Comparison of ENCODE assay signal across 15 mouse cellular contexts in the genomic region with DNA sequence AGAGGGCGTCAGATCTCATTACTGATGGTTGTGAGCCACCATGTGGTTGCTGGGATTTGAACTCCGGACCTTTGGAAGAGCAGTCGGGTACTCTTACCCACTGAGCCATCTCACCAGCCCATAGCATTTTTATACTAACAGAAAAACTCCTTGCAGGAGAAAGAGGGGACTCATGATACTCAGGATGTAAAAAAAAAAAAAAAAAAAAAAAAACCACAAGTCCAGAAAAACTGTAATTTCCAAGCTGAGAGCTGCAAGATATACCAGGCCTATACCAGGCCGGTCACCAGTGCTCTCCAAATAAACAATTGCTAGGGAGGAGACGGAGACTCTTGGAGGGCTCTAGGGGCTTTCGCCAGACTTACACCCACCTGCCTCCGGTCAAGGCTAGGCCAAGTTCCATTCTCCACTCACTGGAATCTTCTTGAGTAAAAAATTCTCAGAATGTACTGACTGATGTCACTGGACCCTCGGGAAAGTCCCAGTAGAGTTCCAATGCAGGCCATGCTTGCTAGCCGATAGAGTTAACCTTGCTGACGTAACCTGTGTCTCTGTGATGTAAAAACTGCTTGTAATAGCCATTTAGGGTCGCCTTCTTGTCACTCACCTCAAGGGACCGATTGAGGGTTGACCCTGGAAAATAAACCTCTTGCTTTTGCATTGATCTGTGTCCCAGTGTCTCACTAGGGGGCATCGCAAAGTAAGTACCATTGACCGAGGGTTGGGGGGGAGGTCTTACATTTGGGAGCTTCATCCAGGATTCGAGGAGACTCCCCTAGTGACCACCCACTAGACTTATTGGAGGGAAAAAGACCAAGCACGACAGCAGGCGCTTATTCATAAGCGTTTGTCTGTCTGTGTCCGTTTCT. TPM values are rescaled to one million over a fixed set of nuclear protein-coding genes. Genes with fewer than 3 reads are reported as not detected.
DNase-seq lines count a peak whose midpoint lies in the region; ATAC-seq and TF ChIP-seq lines count a peak whose summit lies in the region.
"Had no signal": no experiment of that assay in that cellular context is flagged by ENCODE, and none has a peak within 500 bp of the region (broad histone marks: within the 10 kb centered on the region; RNA-seq: fewer than 3 reads in every experiment).

No protein-coding gene starts in this region.

- no peaks in the 10 kb centered on the region for H3K27me3 ChIP-seq in spleen, adult 2 months (ENCODE audit: control insufficient read depth, insufficient read depth, low read length)
- H3K27me3 ChIP-seq in G1E (ENCODE audit: insufficient read depth, low read length), result no peaks in the 10 kb centered on the region
- H3K27me3 ChIP-seq in embryonic facial prominence, embryonic 10.5 days (replicated peaks; ENCODE audit: low read depth, poor library complexity, severe bottlenecking), result peaks cover 51% of the 10 kb centered on the region
- H3K27me3 ChIP-seq: heart, embryonic 15.5 days had no signal

- no peak for TF ChIP-seq POLR2A in spleen, adult 2 months (IDR thresholded peaks at IDR 0.05; ENCODE audit: low read depth, low read length)

- H3K27ac ChIP-seq in spleen, adult 2 months (ENCODE audit: insufficient read depth, low read length), result no peak overlapping the region
- no peak overlapping the region for H3K27ac ChIP-seq in embryonic facial prominence, embryonic 10.5 days (replicated peaks)
- H3K27ac ChIP-seq: heart, embryonic 15.5 days; hindbrain, embryonic 12.5 days; limb, embryonic 10.5 days had no signal

- no peaks in the 10 kb centered on the region for H3K9me3 ChIP-seq in G1E (replicated peaks)
- no peaks in the 10 kb centered on the region for H3K9me3 ChIP-seq in embryonic facial prominence, embryonic 10.5 days
- H3K9me3 ChIP-seq: heart, embryonic 15.5 days; hindbrain, embryonic 12.5 days; limb, embryonic 10.5 days had no signal

- no peak for DNase-seq in spleen, adult 2 months (ENCODE audit: low read depth in 1 of 2, low spot score in 2 of 2)
- no peak for DNase-seq in spleen, postnatal 10 days (ENCODE audit: low spot score in 2 of 2)
- no peak for DNase-seq in G1E (ENCODE audit: low spot score)
- no peak for DNase-seq in adrenal gland, postnatal 36 days
- DNase-seq in embryonic facial prominence, embryonic 10.5 days (ENCODE audit: low spot score), result no peak
- no peak for DNase-seq in frontal cortex, adult 2 months (ENCODE audit: extremely low spot score in 1 of 2, low spot score in 1 of 2)
- DNase-seq: cerebellum, adult 9-10 months; kidney, adult 18-20 months; kidney, postnatal 36 days; layer of hippocampus, postnatal 36 days had no signal

- no peak for ATAC-seq in G1E (ENCODE audit: extremely low read depth, insufficient number of reproducible peaks, low FRiP score, poor library complexity, severe bottlenecking)
- ATAC-seq in inflammation-experienced regulatory T-cells, adult 6 months, result peak; percentile 65
- 0 out of 2 replicates have a peak, but pooled peaks have one; percentile 3 for ATAC-seq in megakaryocyte progenitor cell, adult 5-6 weeks (replicated peaks; ENCODE audit: poor library complexity)

- no peak for TF ChIP-seq CTCF in spleen, adult 2 months (IDR thresholded peaks at IDR 0.05; ENCODE audit: extremely low read depth, insufficient read depth, insufficient read length, insufficient replicate concordance)
- no peak for TF ChIP-seq CTCF in G1E (IDR thresholded peaks at IDR 0.05; ENCODE audit: low read depth, low read length)

- 78% methylated on average over 19 of the region's 19 CpGs for WGBS in spleen, adult 2 months
- 82% methylated on average over 19 of the region's 19 CpGs for WGBS in embryonic facial prominence, embryonic 10.5 days

- H3K4me3 ChIP-seq in spleen, adult 2 months (ENCODE audit: extremely low read depth, insufficient read depth, insufficient read length), result peak overlapping the region; percentile 17; the same call in 1 of the 2 replicates
- peak overlapping the region; percentile 61; the same call in 1 of the 2 replicates for H3K4me3 ChIP-seq in G1E (ENCODE audit: low read depth, low read length)
- H3K4me3 ChIP-seq in embryonic facial prominence, embryonic 10.5 days, result no peak overlapping the region
- H3K4me3 ChIP-seq: heart, embryonic 15.5 days; hindbrain, embryonic 12.5 days; limb, embryonic 10.5 days had no signal

- no peaks in the 10 kb centered on the region for H3K36me3 ChIP-seq in spleen, adult 2 months (ENCODE audit: control insufficient read depth, insufficient read depth, low read length)
- H3K36me3 ChIP-seq in G1E (replicated peaks), result no peaks in the 10 kb centered on the region
- H3K36me3 ChIP-seq in embryonic facial prominence, embryonic 10.5 days (replicated peaks), result no peaks in the 10 kb centered on the region
- H3K36me3 ChIP-seq: heart, embryonic 15.5 days; hindbrain, embryonic 12.5 days; limb, embryonic 10.5 days had no signal

- no peaks in the 10 kb centered on the region; the same call in 1 of the 2 replicates for H3K4me1 ChIP-seq in spleen, adult 2 months (ENCODE audit: control insufficient read depth, insufficient read depth, insufficient read length)
- peaks cover 7% of the 10 kb centered on the region for H3K4me1 ChIP-seq in G1E (ENCODE audit: insufficient read depth, low read depth, low read length)
- no peaks in the 10 kb centered on the region for H3K4me1 ChIP-seq in embryonic facial prominence, embryonic 10.5 days
- H3K4me1 ChIP-seq: heart, embryonic 15.5 days; hindbrain, embryonic 12.5 days; limb, embryonic 10.5 days had no signal

RNA-seq across cellular contexts. Expression of a gene that starts 16.4 kb away (rescaled TPM):
- 2.3 and 2.6 TPM in 2 replicates for polyA plus RNA-seq in spleen, adult 2 months (2012; rRNA removed)
- total RNA-seq in G1E (2014; fragmentation: Nextera tagmentation) (64.4 and 73.5 TPM in 2 replicates), G1E (2017) (41.4 and 52.0 TPM in 2 replicates)
- polyA plus RNA-seq in G1E (2012), result 2.8 and 2.9 TPM in 2 replicates
- polyA plus RNA-seq in inflammation-experienced regulatory T-cells, adult 6 months (2017; shearing (Covaris generic)), result 10 to 100 TPM; 41.2 to 56.5 (median 43.7) TPM
- 30.9 and 33.1 TPM in 2 replicates for total RNA-seq in megakaryocyte progenitor cell, adult 5-6 weeks (2015)
- 24.5 and 38.6 TPM in 2 replicates for total RNA-seq in megakaryocyte progenitor cell, adult 5-6 weeks (2017)
- total RNA-seq in adrenal gland, postnatal 36 days (2021), result 1 to 10 TPM; 9.3 to 9.9 TPM
- 22.3 and 23.9 TPM in 2 replicates for polyA plus RNA-seq in embryonic facial prominence, embryonic 10.5 days (2016; fragmentation: Nextera tagmentation; extraction: Ambion mirVana)
- polyA plus RNA-seq in frontal cortex, adult 2 months (2012; rRNA removed), result 9.8 and 11.2 TPM in 2 replicates
